Mouse (Mus musculus) neural tube, embryonic 12.5 days (tissue): ENCODE results near the gene Gm14419. TPM values are rescaled to one million over a fixed set of nuclear protein-coding genes. Genes with fewer than 3 reads are reported as not detected.
"Not testable (repeated sequence)": the region's sequence is repeated elsewhere in the genome, so short reads cannot be mapped to it uniquely, and the experiment has no call there.

ENCODE experiments used
- ATAC-seq: fragments of 200-750 bp; cut with Nextera tagmentation; 2 replicates; pipeline ENCODE4 v1.8.0; 2017; ENCODE audit warnings: low read depth, mild to moderate bottlenecking, moderate TSS enrichment, moderate library complexity; ENCODE audit not compliant: low FRiP score
- H3K27ac ChIP-seq: fragments of 300-500 bp; sonication (generic); 2 replicates; pipeline ENCODE4 v1.5.1; 2016
- H3K27me3 ChIP-seq: fragments of 300-500 bp; sonication (generic); replicated peaks from 2 replicates; pipeline ENCODE4 v1.6.1; 2016; ENCODE audit warnings: mild to moderate bottlenecking
- H3K36me3 ChIP-seq: fragments of 300-500 bp; sonication (generic); 2 replicates; pipeline ENCODE4 v1.6.1; 2016; ENCODE audit warnings: mild to moderate bottlenecking
- H3K4me1 ChIP-seq: fragments of 300-500 bp; sonication (generic); 2 replicates; pipeline ENCODE4 v1.6.1; 2016
- H3K4me2 ChIP-seq: fragments of 300-500 bp; sonication (generic); replicated peaks from 2 replicates; pipeline ENCODE4 v1.6.1; 2016; ENCODE audit warnings: mild to moderate bottlenecking
- H3K4me3 ChIP-seq: fragments of 300-500 bp; sonication (generic); 2 replicates; pipeline ENCODE4 v1.5.1; 2016
- H3K9ac ChIP-seq: fragments of 300-500 bp; sonication (generic); 2 replicates; pipeline ENCODE4 v1.6.1; 2016; ENCODE audit warnings: mild to moderate bottlenecking
- H3K9me3 ChIP-seq: fragments of 300-500 bp; sonication (generic); 2 replicates; pipeline ENCODE4 v1.6.1; 2016; ENCODE audit warnings: mild to moderate bottlenecking
- WGBS: fragments of 180-500 bp; shearing (Covaris S2); methylation state at CpG from one replicate; pipeline ENCODE4 v1.1.7; 2016; 5-methylcytosine and 5-hydroxymethylcytosine counted together
- polyA plus RNA-seq: library from polyadenylated mRNA; unstranded; fragments of >200 nt; fragmentation: Nextera tagmentation; extraction: Ambion mirVana; gene quantifications from 2 replicates; pipeline ENCODE4 v1.2.1, GENCODE M21; 2016

Gene Gm14419
- polyA plus RNA-seq: 7.4 and 7.9 TPM in 2 replicates

DNA sequence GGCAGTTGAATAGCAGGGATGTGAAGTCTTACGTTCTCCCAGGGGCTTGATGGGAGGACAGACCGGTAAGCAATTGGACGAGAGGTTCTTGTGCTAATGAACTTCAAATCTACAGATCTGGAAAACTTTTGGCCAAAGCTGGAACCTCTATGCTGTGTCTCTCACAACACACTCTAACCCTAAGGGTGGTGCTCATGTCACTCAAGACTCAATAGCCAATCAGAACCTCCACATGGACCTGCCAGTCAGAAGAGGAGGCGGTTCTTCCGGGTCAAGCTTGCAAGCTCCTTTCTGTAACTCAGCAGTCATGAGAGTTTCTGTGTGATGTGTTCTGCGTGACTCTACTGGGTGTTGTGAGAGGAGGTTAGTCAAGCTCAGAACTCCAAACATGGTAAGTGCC is at the start of gene Gm14419:
Gene Gm14419 (plus strand): TSS at position 301 of the 400 bp plus-strand sequence.
- not testable (repeated sequence) for ATAC-seq, H3K4me2 ChIP-seq, H3K27me3 ChIP-seq, H3K36me3 ChIP-seq, H3K4me1 ChIP-seq, H3K9ac ChIP-seq, H3K27ac ChIP-seq, H3K9me3 ChIP-seq, H3K4me3 ChIP-seq
- no CpG with 5 or more reads among the region's 6 CpGs for WGBS

Other genes with a start within 250 kb of the Gm14419 start
- gene Gm14295, start 202.3 kb upstream of the Gm14419 start, polyA plus RNA-seq: 7.9 and 9.2 TPM in 2 replicates
- gene Gm14408, start 169.8 kb upstream of the Gm14419 start, polyA plus RNA-seq: not detected in 2 replicates
- gene Gm14296, start 73.1 kb upstream of the Gm14419 start, polyA plus RNA-seq: 9.1 and 10.4 TPM in 2 replicates
- gene Gm14401, start 73.4 kb downstream of the Gm14419 start, polyA plus RNA-seq: not detected in 2 replicates
- gene Gm14410, start 205.5 kb downstream of the Gm14419 start, polyA plus RNA-seq: 25.8 and 27.4 TPM in 2 replicates